Mouse (Mus musculus) C2C12 (cell line): Measurements from ENCODE around the gene Lpar1.

ENCODE experiments used
- CTCF ChIP-seq: IDR thresholded peaks from one replicate; pipeline ENCODE4 v1.5.1; 2011; ENCODE audit not compliant: control insufficient read depth, insufficient read depth, insufficient read length
- MAX ChIP-seq: IDR thresholded peaks from one replicate; pipeline ENCODE4 v1.6.1; 2011; ENCODE audit warnings: mild to moderate bottlenecking, control low read depth
- MYOD1 ChIP-seq: IDR thresholded peaks from one replicate; pipeline ENCODE4 v1.6.1; 2011; ENCODE audit warnings: low read depth; ENCODE audit not compliant: control insufficient read depth, insufficient read length
- MYOG ChIP-seq: IDR thresholded peaks from one replicate; pipeline ENCODE4 v1.6.1; 2011; ENCODE audit not compliant: control insufficient read depth, insufficient read length; ENCODE audit errors: extremely low read depth
- USF1 ChIP-seq: IDR thresholded peaks from one replicate; pipeline ENCODE4 v1.6.1; 2011; ENCODE audit warnings: low read depth, mild to moderate bottlenecking, control low read depth, moderate library complexity

DNA sequence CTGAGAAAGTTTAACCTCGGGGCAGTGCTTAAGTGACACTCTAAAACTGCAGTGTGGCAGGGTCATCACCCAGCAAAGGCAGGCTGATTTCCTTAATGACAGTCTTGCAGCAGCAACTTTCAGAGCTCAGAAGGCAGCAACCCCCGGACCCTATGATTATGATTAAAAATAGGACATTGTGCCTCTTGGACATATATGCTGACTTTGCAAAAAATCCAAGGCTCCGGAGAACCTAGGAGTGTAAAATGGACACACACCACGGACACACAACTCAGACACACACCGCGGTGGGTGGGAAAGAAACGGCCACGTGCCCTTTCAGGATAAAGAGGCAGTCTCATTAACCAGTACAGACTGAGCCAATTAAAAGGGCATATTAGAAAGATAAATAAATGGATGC lies 57.0 kb downstream of the Lpar1 start:
- TF ChIP-seq CTCF (no peak), MAX (no peak), MYOD1 (no peak), MYOG (no peak), USF1 (no peak)
